Mouse (Mus musculus) limb, embryonic 15.5 days (tissue): ENCODE measurements at regions not wholly inside any gene's neighbourhood (a gene's known extent, or its start where the extent isn't known, plus 50 kb on each side); places are given as distances from the start of the nearest gene placed in this dataset.

Experiments
- ATAC-seq: fragments of 200-750 bp; cut with Nextera tagmentation; 2 replicates; pipeline ENCODE4 v1.8.0; 2017; ENCODE audit warnings: low read depth, moderate TSS enrichment; ENCODE audit not compliant: insufficient number of reproducible peaks, low FRiP score, low TSS enrichment
- H3K27ac ChIP-seq: fragments of 300-500 bp; sonication (generic); 2 replicates; pipeline ENCODE4 v1.5.1; 2015; ENCODE audit warnings: moderate library complexity, mild to moderate bottlenecking, inconsistent platforms
- H3K27me3 ChIP-seq: fragments of 300-500 bp; sonication (generic); 2 replicates; pipeline ENCODE4 v1.6.1; 2015; ENCODE audit warnings: inconsistent platforms
- H3K36me3 ChIP-seq: fragments of 300-500 bp; sonication (generic); 2 replicates; pipeline ENCODE4 v1.6.1; 2015; ENCODE audit warnings: inconsistent platforms
- H3K4me1 ChIP-seq: fragments of 300-500 bp; sonication (generic); 2 replicates; pipeline ENCODE4 v1.6.1; 2015; ENCODE audit warnings: inconsistent platforms
- H3K4me2 ChIP-seq: fragments of 300-500 bp; sonication (generic); 2 replicates; pipeline ENCODE4 v1.6.1; 2015; ENCODE audit warnings: mild to moderate bottlenecking, inconsistent platforms
- H3K4me3 ChIP-seq: fragments of 300-500 bp; sonication (generic); 2 replicates; pipeline ENCODE4 v1.5.1; 2015; ENCODE audit warnings: mild to moderate bottlenecking, inconsistent platforms
- H3K9ac ChIP-seq: fragments of 300-500 bp; sonication (generic); 2 replicates; pipeline ENCODE4 v1.6.1; 2015; ENCODE audit warnings: inconsistent platforms
- H3K9me3 ChIP-seq: fragments of 300-500 bp; sonication (generic); 2 replicates; pipeline ENCODE4 v1.6.1; 2016; ENCODE audit warnings: inconsistent platforms
- WGBS: fragments of 180-500 bp; shearing (Covaris S2); methylation state at CpG from one replicate; pipeline ENCODE4 v1.1.7; 2015; 5-methylcytosine and 5-hydroxymethylcytosine counted together

- Histone ChIP-seq H3K27ac (no peak overlapping the region), H3K36me3 (no peaks in the 10 kb centered on the region)
- WGBS, result 88% methylated on average over 9 of the region's 9 CpGs
These were observed 905.7 kb upstream of the Car8 start for GRCm38 (mm10) chr4:9144226-9145215.

GRCm38 (mm10) chr4:9143087-9143486 is 904.2 kb upstream of the Car8 start:
- Histone ChIP-seq H3K36me3 (no peaks in the 10 kb centered on the region), H3K9ac (no peak overlapping the region), H3K4me1 (peaks cover 4% of the 10 kb centered on the region; the same call in 1 of the 2 replicates), H3K9me3 (no peaks in the 10 kb centered on the region), H3K4me2 (no peak overlapping the region), H3K4me3 (no peak overlapping the region), H3K27me3 (no peaks in the 10 kb centered on the region), H3K27ac (no peak overlapping the region)
- WGBS, result 75% methylated on average over 3 of the region's 3 CpGs
- ATAC-seq, result no peak

More at GRCm38 (mm10) chr4:9144226-9145215, 905.7 kb upstream of the Car8 start:
- Histone ChIP-seq H3K4me1 (peaks cover 4% of the 10 kb centered on the region; the same call in 1 of the 2 replicates), H3K27me3 (no peaks in the 10 kb centered on the region), H3K4me2 (no peak overlapping the region), H3K9me3 (no peaks in the 10 kb centered on the region), H3K4me3 (no peak overlapping the region), H3K9ac (no peak overlapping the region)
- no peak for ATAC-seq

GRCm38 (mm10) chr4:9141946-9142683 is 903.3 kb upstream of the Car8 start:
- no peaks in the 10 kb centered on the region for H3K4me1 ChIP-seq
- H3K4me2 ChIP-seq, result no peak overlapping the region
- H3K4me3 ChIP-seq, result no peak overlapping the region
- H3K27me3 ChIP-seq, result no peaks in the 10 kb centered on the region
- no peaks in the 10 kb centered on the region for H3K9me3 ChIP-seq
- no peak for ATAC-seq
- WGBS, result 92% methylated on average over 16 of the region's 16 CpGs
- no peak overlapping the region for H3K9ac ChIP-seq
- H3K36me3 ChIP-seq, result no peaks in the 10 kb centered on the region
- H3K27ac ChIP-seq, result no peak overlapping the region

- Histone ChIP-seq H3K4me3 (no peak overlapping the region), H3K27me3 (no peaks in the 10 kb centered on the region), H3K9ac (no peak overlapping the region), H3K4me1 (peaks cover 7% of the 10 kb centered on the region; the same call in 1 of the 2 replicates), H3K9me3 (no peaks in the 10 kb centered on the region), H3K36me3 (no peaks in the 10 kb centered on the region), H3K27ac (no peak overlapping the region), H3K4me2 (no peak overlapping the region)
- 83% methylated on average over 3 of the region's 3 CpGs for WGBS
- no peak for ATAC-seq
These were observed 901.9 kb upstream of the Car8 start for GRCm38 (mm10) chr4:9140691-9141090.

GRCm38 (mm10) chr4:9136657-9137056 is 897.8 kb upstream of the Car8 start:
- no peak overlapping the region for H3K4me3 ChIP-seq
- H3K9me3 ChIP-seq, result no peaks in the 10 kb centered on the region
- no peak for ATAC-seq
- no peaks in the 10 kb centered on the region for H3K36me3 ChIP-seq
- H3K4me1 ChIP-seq, result peaks cover 10% of the 10 kb centered on the region; the same call in 1 of the 2 replicates
- no peak overlapping the region for H3K27ac ChIP-seq
- H3K27me3 ChIP-seq, result no peaks in the 10 kb centered on the region
- 51% methylated on average over 13 of the region's 13 CpGs for WGBS
- H3K9ac ChIP-seq, result no peak overlapping the region
- H3K4me2 ChIP-seq, result peak overlapping the region; percentile 43

- Histone ChIP-seq H3K27me3 (no peaks in the 10 kb centered on the region), H3K9me3 (no peaks in the 10 kb centered on the region), H3K36me3 (no peaks in the 10 kb centered on the region), H3K4me1 (peaks cover 10% of the 10 kb centered on the region; the same call in 1 of the 2 replicates), H3K27ac (no peak overlapping the region), H3K4me3 (peak overlapping the region; percentile 16), H3K4me2 (peak overlapping the region; percentile 43), H3K9ac (no peak overlapping the region)
- ATAC-seq, result no peak
- 16% methylated on average over 10 of the region's 10 CpGs for WGBS
These were observed 897.3 kb upstream of the Car8 start for GRCm38 (mm10) chr4:9136188-9136569.

GRCm38 (mm10) chr4:9135481-9136187 is 896.8 kb upstream of the Car8 start:
- Histone ChIP-seq H3K36me3 (no peaks in the 10 kb centered on the region), H3K9me3 (no peaks in the 10 kb centered on the region), H3K4me3 (peak overlapping the region; percentile 16), H3K4me1 (peaks cover 10% of the 10 kb centered on the region; the same call in 1 of the 2 replicates), H3K27me3 (no peaks in the 10 kb centered on the region), H3K27ac (no peak overlapping the region), H3K4me2 (peak overlapping the region; percentile 43), H3K9ac (no peak overlapping the region)
- WGBS, result 9% methylated on average over 21 of the region's 21 CpGs
- ATAC-seq, result peak; percentile 33; the same call in 1 of the 2 replicates

- no peak for ATAC-seq
- 78% methylated on average over 2 of the region's 2 CpGs for WGBS
- H3K36me3 ChIP-seq, result no peaks in the 10 kb centered on the region
- peaks cover 10% of the 10 kb centered on the region; the same call in 1 of the 2 replicates for H3K4me1 ChIP-seq
- no peaks in the 10 kb centered on the region for H3K9me3 ChIP-seq
- H3K4me2 ChIP-seq, result no peak overlapping the region
- H3K27ac ChIP-seq, result no peak overlapping the region
- H3K27me3 ChIP-seq, result no peaks in the 10 kb centered on the region
- H3K9ac ChIP-seq, result no peak overlapping the region
- no peak overlapping the region for H3K4me3 ChIP-seq
These were observed 894.9 kb upstream of the Car8 start for GRCm38 (mm10) chr4:9133695-9134094.

GRCm38 (mm10) chr4:9132982-9133625 is 894.3 kb upstream of the Car8 start:
- Histone ChIP-seq H3K36me3 (no peaks in the 10 kb centered on the region), H3K4me3 (no peak overlapping the region), H3K27me3 (no peaks in the 10 kb centered on the region), H3K4me1 (peaks cover 10% of the 10 kb centered on the region; the same call in 1 of the 2 replicates), H3K9me3 (no peaks in the 10 kb centered on the region), H3K27ac (no peak overlapping the region), H3K9ac (no peak overlapping the region), H3K4me2 (no peak overlapping the region)
- ATAC-seq, result no peak
- WGBS, result 60% methylated on average over 12 of the region's 12 CpGs

- Histone ChIP-seq H3K27ac (no peak overlapping the region), H3K4me3 (no peak overlapping the region), H3K9ac (no peak overlapping the region), H3K36me3 (no peaks in the 10 kb centered on the region), H3K4me1 (peaks cover 10% of the 10 kb centered on the region; the same call in 1 of the 2 replicates), H3K4me2 (no peak overlapping the region), H3K27me3 (no peaks in the 10 kb centered on the region), H3K9me3 (no peaks in the 10 kb centered on the region)
- ATAC-seq, result no peak
- 85% methylated on average over 6 of the region's 6 CpGs for WGBS
These were observed 893.5 kb upstream of the Car8 start for GRCm38 (mm10) chr4:9132356-9132755.

- H3K27ac ChIP-seq, result no peak overlapping the region
- H3K4me1 ChIP-seq, result peaks cover 8% of the 10 kb centered on the region; the same call in 1 of the 2 replicates
- no peaks in the 10 kb centered on the region for H3K36me3 ChIP-seq
- no peak overlapping the region for H3K4me3 ChIP-seq
- H3K9ac ChIP-seq, result no peak overlapping the region
- no peaks in the 10 kb centered on the region for H3K27me3 ChIP-seq
- H3K9me3 ChIP-seq, result no peaks in the 10 kb centered on the region
- ATAC-seq, result no peak
- 72% methylated on average over 9 of the region's 9 CpGs for WGBS
- H3K4me2 ChIP-seq, result no peak overlapping the region
These were observed 892.8 kb upstream of the Car8 start for GRCm38 (mm10) chr4:9131610-9132009.
